ENCODE assay signal across 20 mouse cellular contexts in the genomic region with DNA sequence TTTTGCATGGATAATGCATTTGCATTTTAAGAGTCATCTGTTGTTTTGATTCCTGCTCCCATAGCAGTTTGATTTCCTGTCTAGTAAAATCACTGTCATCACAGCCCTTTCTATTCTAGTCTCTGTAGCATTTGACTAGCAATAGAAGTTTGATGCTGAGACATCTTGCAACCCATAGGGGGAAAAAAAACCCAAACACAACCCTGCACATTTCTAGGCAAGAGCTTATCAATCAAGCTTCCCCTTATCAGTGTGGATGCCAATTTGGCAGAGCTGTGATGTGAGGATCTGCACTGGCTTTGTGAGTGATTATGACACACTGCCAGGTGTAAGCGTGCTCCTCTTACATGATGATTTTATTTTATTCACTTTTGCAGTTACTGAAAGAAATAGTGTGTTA.
A peak's percentile ranks its signal among the peaks of the same experiment; 100 is the strongest.
DNase-seq lines count a peak whose midpoint lies in the region; ATAC-seq and TF ChIP-seq lines count a peak whose summit lies in the region.
"Had no signal": no experiment of that assay in that cellular context is flagged by ENCODE, and none has a peak within 500 bp of the region (broad histone marks: within the 10 kb centered on the region; RNA-seq: fewer than 3 reads in every experiment).

No protein-coding gene starts in this region.

- H3K36me3 ChIP-seq in hindbrain, embryonic 16.5 days (ENCODE audit: control insufficient read depth, insufficient read depth, low read length) = no peaks in the 10 kb centered on the region
- H3K36me3 ChIP-seq in hindbrain, embryonic 13.5 days = no peaks in the 10 kb centered on the region
- no peaks in the 10 kb centered on the region for H3K36me3 ChIP-seq in neural tube, embryonic 15.5 days
- H3K36me3 ChIP-seq: limb, embryonic 13.5 days had no signal

- WGBS in hindbrain, embryonic 16.5 days = 74% methylated on average over 1 of the region's 1 CpGs
- WGBS in hindbrain, embryonic 13.5 days = 86% methylated on average over 1 of the region's 1 CpGs
- WGBS in neural tube, embryonic 15.5 days = 78% methylated on average over 1 of the region's 1 CpGs

- ATAC-seq in hindbrain, embryonic 16.5 days = peak; percentile 81
- ATAC-seq in hindbrain, embryonic 13.5 days (ENCODE audit: low FRiP score) = no peak
- no peak for ATAC-seq in neural tube, embryonic 15.5 days (ENCODE audit: low FRiP score)
- no peak for ATAC-seq in inflammation-experienced regulatory T-cells, adult 6 months
- ATAC-seq: intestine, postnatal 0 days had no signal

- DNase-seq in right cerebral cortex, postnatal 4 days = peak; percentile 10
- DNase-seq in right cerebral cortex, postnatal 25 days = no peak
- peak in 1 of 2 experiments; percentile 51 for DNase-seq in layer of hippocampus, adult 2 months (ENCODE audit: low spot score in 2 of 2)
- DNase-seq in telencephalon, adult 2 months (ENCODE audit: low read depth, low spot score) = peak; percentile 22
- DNase-seq: adrenal gland, postnatal 25 days; cerebellum, adult 9-11 months; gastrocnemius, postnatal 14 days; lung, postnatal 10 days; thymus, postnatal 4 days had no signal

- no peaks in the 10 kb centered on the region for H3K27me3 ChIP-seq in hindbrain, embryonic 16.5 days (replicated peaks; ENCODE audit: control insufficient read depth, insufficient read depth, low read length)
- no peaks in the 10 kb centered on the region for H3K27me3 ChIP-seq in hindbrain, embryonic 13.5 days
- no peaks in the 10 kb centered on the region for H3K27me3 ChIP-seq in neural tube, embryonic 15.5 days (replicated peaks)

- H3K9me3 ChIP-seq in hindbrain, embryonic 16.5 days (ENCODE audit: control insufficient read depth, low read length) = no peaks in the 10 kb centered on the region
- H3K9me3 ChIP-seq in hindbrain, embryonic 13.5 days = no peaks in the 10 kb centered on the region
- H3K9me3 ChIP-seq in neural tube, embryonic 15.5 days (replicated peaks) = no peaks in the 10 kb centered on the region
- H3K9me3 ChIP-seq: limb, embryonic 13.5 days had no signal

- H3K9ac ChIP-seq in hindbrain, embryonic 16.5 days (ENCODE audit: low read depth, low read length) = no peak overlapping the region
- no peak overlapping the region for H3K9ac ChIP-seq in hindbrain, embryonic 13.5 days
- no peak overlapping the region for H3K9ac ChIP-seq in neural tube, embryonic 15.5 days (replicated peaks)
- H3K9ac ChIP-seq: limb, embryonic 13.5 days; liver, embryonic 14.5 days had no signal

- H3K4me3 ChIP-seq in hindbrain, embryonic 16.5 days (ENCODE audit: low read length) = no peak overlapping the region
- no peak overlapping the region for H3K4me3 ChIP-seq in hindbrain, embryonic 13.5 days
- no peak overlapping the region for H3K4me3 ChIP-seq in layer of hippocampus, adult 2 months
- no peak overlapping the region for H3K4me3 ChIP-seq in neural tube, embryonic 15.5 days (replicated peaks)
- H3K4me3 ChIP-seq: left cerebral cortex, adult 2 months; limb, embryonic 13.5 days; myocyte had no signal

- peak; percentile 43 for TF ChIP-seq CTCF in layer of hippocampus, adult 2 months (conservative IDR thresholded peaks at IDR 0.05)

- H3K27ac ChIP-seq in hindbrain, embryonic 16.5 days (ENCODE audit: low read depth, low read length) = no peak overlapping the region
- no peak overlapping the region for H3K27ac ChIP-seq in hindbrain, embryonic 13.5 days
- no peak overlapping the region for H3K27ac ChIP-seq in layer of hippocampus, adult 2 months
- no peak overlapping the region for H3K27ac ChIP-seq in neural tube, embryonic 15.5 days (replicated peaks)
- H3K27ac ChIP-seq: kidney, postnatal 0 days; left cerebral cortex, adult 2 months; limb, embryonic 13.5 days; liver, embryonic 14.5 days had no signal

- H3K4me1 ChIP-seq in hindbrain, embryonic 16.5 days (ENCODE audit: control insufficient read depth, insufficient read depth, low read depth, low read length) = no peaks in the 10 kb centered on the region
- no peaks in the 10 kb centered on the region for H3K4me1 ChIP-seq in hindbrain, embryonic 13.5 days (replicated peaks)
- no peaks in the 10 kb centered on the region for H3K4me1 ChIP-seq in neural tube, embryonic 15.5 days
- H3K4me1 ChIP-seq: limb, embryonic 13.5 days had no signal

- no peak overlapping the region for H3K4me2 ChIP-seq in hindbrain, embryonic 16.5 days (ENCODE audit: low read length)
- no peak overlapping the region for H3K4me2 ChIP-seq in hindbrain, embryonic 13.5 days
- no peak overlapping the region for H3K4me2 ChIP-seq in neural tube, embryonic 15.5 days
- H3K4me2 ChIP-seq: limb, embryonic 13.5 days; midbrain, embryonic 11.5 days had no signal
